Mouse (Mus musculus): ENCODE results near the gene Itgb5. TPM values are rescaled to one million over a fixed set of nuclear protein-coding genes. Genes with fewer than 3 reads are reported as not detected.

Itgb5 gene
- total and polyA plus RNA-seq, 3 experiments = 0.27 to 0.58 TPM; not detected in 1

DNA sequence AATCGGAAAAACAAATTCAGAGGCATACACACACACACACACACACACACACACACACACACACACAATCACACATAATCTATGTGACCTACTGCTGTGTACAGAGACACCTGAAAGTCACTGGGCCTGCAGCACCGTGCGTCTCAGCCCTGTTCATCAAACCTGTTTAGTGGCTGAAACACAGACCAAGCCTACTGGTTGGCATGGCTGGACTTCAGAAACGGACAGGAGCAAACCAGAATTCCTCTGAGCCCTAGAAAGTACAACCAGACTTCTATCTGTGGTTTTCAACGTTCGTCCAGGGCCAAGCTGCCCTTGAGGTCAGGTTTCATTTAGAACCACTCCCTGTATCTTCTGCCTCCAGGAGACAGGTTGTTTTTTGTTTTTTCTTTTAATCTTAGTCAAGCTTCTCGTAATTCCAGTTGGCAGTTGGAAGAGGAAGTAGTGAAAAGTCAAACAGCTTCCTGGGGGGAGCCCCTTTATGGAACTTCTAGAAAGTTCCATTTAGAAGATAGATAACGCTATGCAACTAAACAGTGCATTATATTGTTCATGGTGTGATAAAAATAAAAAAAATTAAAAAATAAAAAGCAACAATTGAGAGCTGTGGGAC, 44.3 kb upstream of the Itgb5 start:
- H3K79me2 ChIP-seq (ENCODE audit: control insufficient read depth, insufficient read depth, low read length, poor library complexity) = no peaks in the 10 kb centered on the region
- H3K27ac ChIP-seq (ENCODE audit: control insufficient read depth, low read depth, low read length) = peak overlapping the region; percentile 96
- peak overlapping the region in 1 of 2 experiments; percentile 21; a peak in 3 of 4 replicates for H3K4me3 ChIP-seq (ENCODE audit: control insufficient read depth in 1 of 2, insufficient read depth in 1 of 2, low read depth in 2 of 2, low read length in 2 of 2)
- H3K9ac ChIP-seq (ENCODE audit: control insufficient read depth, low read depth, low read length, poor library complexity, severe bottlenecking) = peak overlapping the region; percentile 49
- H3K4me1 ChIP-seq (ENCODE audit: control insufficient read depth in 1 of 2, insufficient read depth in 2 of 2, low read length in 2 of 2) = peaks cover 34 to 52% of the 10 kb centered on the region in 2 experiments
- H3K27me3 ChIP-seq (ENCODE audit: control insufficient read depth in 1 of 2, insufficient read depth in 2 of 2, low read length in 2 of 2) = no peaks in the 10 kb centered on the region
- no peaks in the 10 kb centered on the region for H3K9me3 ChIP-seq (replicated peaks; ENCODE audit: insufficient read depth, low read length)
- peaks cover 0 to 43% of the 10 kb centered on the region in 2 experiments; a peak in 2 of 4 replicates for H3K36me3 ChIP-seq (ENCODE audit: control insufficient read depth in 1 of 2, insufficient read depth in 2 of 2, low read length in 2 of 2)
- DNase-seq (ENCODE audit: low read depth, low spot score) = peak; percentile 92
- TF ChIP-seq RCOR1 (IDR thresholded peaks at IDR 0.05; ENCODE audit: low read depth, low read length) = peak; percentile 59; the same call in 1 of the 2 replicates
- peak; percentile 21; the same call in 1 of the 2 replicates for TF ChIP-seq NELFE (IDR thresholded peaks at IDR 0.05; ENCODE audit: low read depth, low read length)
- TF ChIP-seq ZKSCAN1 (IDR thresholded peaks at IDR 0.05; ENCODE audit: low read depth, low read length) = no peak
- no peak for TF ChIP-seq POLR2AphosphoS2 (IDR thresholded peaks at IDR 0.05; ENCODE audit: low read length)
- TF ChIP-seq SIN3A (IDR thresholded peaks at IDR 0.05; ENCODE audit: low read length) = peak; percentile 98
- TF ChIP-seq ETS1 (IDR thresholded peaks at IDR 0.05; ENCODE audit: low read depth, low read length) = peak; percentile 88
- 0 out of 2 replicates have a peak, but pooled peaks have one; percentile 16 for TF ChIP-seq KAT2A (conservative IDR thresholded peaks at IDR 0.05; ENCODE audit: low read depth, low read length)
- peak; percentile 58 for TF ChIP-seq HCFC1 (IDR thresholded peaks at IDR 0.05; ENCODE audit: low read depth, low read length)
- TF ChIP-seq MAZ (IDR thresholded peaks at IDR 0.05; ENCODE audit: low read depth, low read length) = peak; percentile 66
- peak; percentile 58 for TF ChIP-seq ELF1 (IDR thresholded peaks at IDR 0.05; ENCODE audit: low read depth, low read length)
- TF ChIP-seq CHD2 (IDR thresholded peaks at IDR 0.05; ENCODE audit: low read length) = peak; percentile 66
- TF ChIP-seq TCF12 (IDR thresholded peaks at IDR 0.05; ENCODE audit: low read depth, low read length) = peak; percentile 94
- peak; percentile 57; the same call in 1 of the 2 replicates for TF ChIP-seq BHLHE40 (IDR thresholded peaks at IDR 0.05; ENCODE audit: borderline replicate concordance, low read depth, low read length)
- TF ChIP-seq GATA1 (IDR thresholded peaks at IDR 0.05; ENCODE audit: low read depth, low read length) = peak; percentile 93
- TF ChIP-seq MYB (IDR thresholded peaks at IDR 0.05; ENCODE audit: low read depth, low read length) = peak; percentile 100
- TF ChIP-seq MXI1 (IDR thresholded peaks at IDR 0.05; ENCODE audit: low read depth, low read length) = no peak
- TF ChIP-seq E2F4 (IDR thresholded peaks at IDR 0.05; ENCODE audit: borderline replicate concordance, low read depth, low read length) = no peak
- TF ChIP-seq MAX (IDR thresholded peaks at IDR 0.05; ENCODE audit: low read length) = no peak
- TF ChIP-seq POLR2A (IDR thresholded peaks at IDR 0.05; ENCODE audit: control insufficient read depth in 1 of 2, insufficient read depth in 1 of 2, low read depth in 1 of 2, low read length in 2 of 2, poor library complexity in 1 of 2) = peak in 1 of 2 experiments; percentile 49; a peak in 1 of 4 replicates
- peak; percentile 80 for TF ChIP-seq ZMIZ1 (IDR thresholded peaks at IDR 0.05; ENCODE audit: low read depth, low read length)
- peak; percentile 88 for TF ChIP-seq TAL1 (IDR thresholded peaks at IDR 0.05; ENCODE audit: low read length)
- no peak for TF ChIP-seq SMC3 (IDR thresholded peaks at IDR 0.05; ENCODE audit: low read depth, low read length)
- peak; percentile 94 for TF ChIP-seq ZNF384 (IDR thresholded peaks at IDR 0.05; ENCODE audit: low read depth, low read length)
- TF ChIP-seq MYC (IDR thresholded peaks at IDR 0.05; ENCODE audit: low read depth, low read length) = peak; percentile 45; the same call in 1 of the 2 replicates
- TF ChIP-seq TBP (IDR thresholded peaks at IDR 0.05; ENCODE audit: low read depth, low read length) = peak; percentile 52; the same call in 1 of the 2 replicates
- no peak for TF ChIP-seq MEF2A (IDR thresholded peaks at IDR 0.05; ENCODE audit: extremely low read depth, insufficient replicate concordance, low read depth, low read length, poor library complexity, severe bottlenecking)
- TF ChIP-seq EP300 (IDR thresholded peaks at IDR 0.05; ENCODE audit: low read depth in 1 of 2, low read length in 2 of 2) = peak; percentile 99
